Mouse (Mus musculus): ENCODE measurements around the gene Numbl. TPM values are rescaled to one million over a fixed set of nuclear protein-coding genes. Genes with fewer than 3 reads are reported as not detected.
A peak's percentile ranks its signal among the peaks of the same experiment; 100 is the strongest.

Gene Numbl
- polyA plus RNA-seq, 1 experiment, result 51.7 TPM

DNA sequence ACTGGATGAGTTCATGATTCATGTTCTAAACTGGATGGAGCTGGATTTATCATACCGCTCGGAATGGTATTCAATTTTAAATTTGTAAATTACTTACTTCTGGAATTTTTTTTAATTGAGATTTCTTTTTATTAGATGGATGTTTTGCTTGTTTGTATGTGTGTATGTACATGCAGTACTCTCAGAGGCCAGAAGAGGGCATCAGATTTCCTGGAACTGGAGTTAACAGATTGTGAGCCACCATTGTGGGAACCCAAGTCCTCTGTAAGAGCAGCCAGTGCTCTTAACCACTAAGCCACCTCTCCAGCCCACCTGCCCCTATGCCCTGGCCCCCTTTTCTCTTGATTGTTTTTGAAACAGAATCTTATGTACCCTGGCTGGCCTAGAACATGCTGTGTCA lies 9.1 kb upstream of the Numbl start:
- TF ChIP-seq POLR2A (IDR thresholded peaks at IDR 0.05; ENCODE audit: low read depth, low read length), result no peak
- TF ChIP-seq CTCF (IDR thresholded peaks at IDR 0.05; ENCODE audit: borderline replicate concordance, insufficient read depth, low read length), result no peak
- Histone ChIP-seq H3K4me3 (ENCODE audit: insufficient read depth, low read length) (no peak overlapping the region), H3K27ac (ENCODE audit: insufficient read depth, low read length) (no peak overlapping the region), H3K4me1 (ENCODE audit: control insufficient read depth, insufficient read depth, low read length) (no peaks in the 10 kb centered on the region)

GRCm38 (mm10) chr7:27249928-27250327 lies 8.3 kb upstream of the Numbl start:
- Histone ChIP-seq H3K27ac (ENCODE audit: insufficient read depth, low read length) (no peak overlapping the region), H3K4me3 (ENCODE audit: insufficient read depth, low read length) (no peak overlapping the region), H3K4me1 (ENCODE audit: control insufficient read depth, insufficient read depth, low read length) (no peaks in the 10 kb centered on the region)
- TF ChIP-seq CTCF (IDR thresholded peaks at IDR 0.05; ENCODE audit: borderline replicate concordance, insufficient read depth, low read length) (no peak), POLR2A (IDR thresholded peaks at IDR 0.05; ENCODE audit: low read depth, low read length) (no peak)

GRCm38 (mm10) chr7:27251946-27252345 lies 6.3 kb upstream of the Numbl start:
- H3K4me3 ChIP-seq (ENCODE audit: insufficient read depth, low read length), result no peak overlapping the region
- TF ChIP-seq CTCF (IDR thresholded peaks at IDR 0.05; ENCODE audit: borderline replicate concordance, insufficient read depth, low read length) (no peak), POLR2A (IDR thresholded peaks at IDR 0.05; ENCODE audit: low read depth, low read length) (no peak)
- no peak overlapping the region for H3K27ac ChIP-seq (ENCODE audit: insufficient read depth, low read length)
- H3K4me1 ChIP-seq (ENCODE audit: control insufficient read depth, insufficient read depth, low read length), result no peaks in the 10 kb centered on the region

DNA sequence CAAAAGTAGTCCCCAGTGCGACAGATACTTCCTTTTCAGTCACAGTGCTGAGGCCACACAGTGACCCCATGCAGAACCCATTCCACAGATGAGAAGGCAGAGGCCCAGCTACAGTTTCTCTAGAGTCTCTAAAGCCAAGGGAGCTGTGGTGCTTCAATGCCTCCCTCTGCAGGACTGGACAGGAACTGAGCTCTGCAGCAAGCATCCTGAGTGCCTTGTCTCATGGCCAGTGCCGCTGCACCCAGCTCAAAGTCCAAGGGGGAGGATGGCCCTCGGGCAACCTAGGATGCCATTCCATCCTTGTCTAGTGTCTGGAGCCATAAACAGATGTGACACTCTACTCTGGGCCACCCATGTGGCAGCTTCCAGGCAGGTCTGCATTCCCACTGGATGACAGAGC lies 2.5 kb upstream of the Numbl start:
- no peaks in the 10 kb centered on the region; the same call in 1 of the 2 replicates for H3K4me1 ChIP-seq (ENCODE audit: control insufficient read depth, insufficient read depth, low read length)
- no peak overlapping the region for H3K27ac ChIP-seq (ENCODE audit: insufficient read depth, low read length)
- TF ChIP-seq POLR2A (IDR thresholded peaks at IDR 0.05; ENCODE audit: low read depth, low read length), result no peak
- TF ChIP-seq CTCF (IDR thresholded peaks at IDR 0.05; ENCODE audit: borderline replicate concordance, insufficient read depth, low read length), result peak; percentile 66; the same call in 1 of the 2 replicates
- no peak overlapping the region for H3K4me3 ChIP-seq (ENCODE audit: insufficient read depth, low read length)

- TF ChIP-seq POLR2A (IDR thresholded peaks at IDR 0.05; ENCODE audit: low read depth, low read length), result peak; percentile 44
- no peak for TF ChIP-seq CTCF (IDR thresholded peaks at IDR 0.05; ENCODE audit: borderline replicate concordance, insufficient read depth, low read length)
- Histone ChIP-seq H3K27ac (ENCODE audit: insufficient read depth, low read length) (peak overlapping the region; percentile 76), H3K4me1 (ENCODE audit: control insufficient read depth, insufficient read depth, low read length) (peaks cover 2% of the 10 kb centered on the region), H3K4me3 (ENCODE audit: insufficient read depth, low read length) (no peak overlapping the region)
Observed at GRCm38 (mm10) chr7:27257046-27257851, 984 bp upstream of the Numbl start.

GRCm38 (mm10) chr7:27257852-27258204 lies 405 bp upstream of the Numbl start:
- H3K4me1 ChIP-seq (ENCODE audit: control insufficient read depth, insufficient read depth, low read length), result peaks cover 2% of the 10 kb centered on the region
- peak overlapping the region; percentile 76 for H3K27ac ChIP-seq (ENCODE audit: insufficient read depth, low read length)
- TF ChIP-seq CTCF (IDR thresholded peaks at IDR 0.05; ENCODE audit: borderline replicate concordance, insufficient read depth, low read length) (no peak), POLR2A (IDR thresholded peaks at IDR 0.05; ENCODE audit: low read depth, low read length) (no peak)
- H3K4me3 ChIP-seq (ENCODE audit: insufficient read depth, low read length), result peak overlapping the region; percentile 23

- Histone ChIP-seq H3K27ac (ENCODE audit: insufficient read depth, low read length) (peak overlapping the region; percentile 83), H3K4me1 (ENCODE audit: control insufficient read depth, insufficient read depth, low read length) (peaks cover 2% of the 10 kb centered on the region), H3K4me3 (ENCODE audit: insufficient read depth, low read length) (peak overlapping the region; percentile 89)
- TF ChIP-seq CTCF (IDR thresholded peaks at IDR 0.05; ENCODE audit: borderline replicate concordance, insufficient read depth, low read length) (no peak), POLR2A (IDR thresholded peaks at IDR 0.05; ENCODE audit: low read depth, low read length) (no peak; the same call in 1 of the 2 replicates)
Observed at GRCm38 (mm10) chr7:27259271-27259721, 1.1 kb downstream of the Numbl start.

DNA sequence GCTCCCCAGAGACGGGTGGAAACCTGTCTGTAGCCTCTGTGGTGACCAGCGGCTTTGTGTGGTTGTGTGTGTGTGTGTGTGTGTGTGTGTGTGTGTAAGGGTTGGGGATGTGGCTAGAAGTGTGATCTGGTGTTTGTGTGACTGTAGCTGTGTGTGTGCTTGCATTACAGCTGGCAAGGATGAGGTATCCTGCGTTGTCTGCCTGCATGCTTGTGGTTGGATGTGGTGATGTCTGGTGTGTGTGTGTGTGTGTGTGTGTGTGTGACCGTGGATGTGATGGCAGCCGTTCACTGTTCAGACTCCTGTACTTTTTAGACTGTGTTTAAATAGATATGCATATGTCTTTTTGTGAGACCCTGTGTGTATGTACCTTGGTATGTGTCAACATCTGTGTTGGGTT lies 1.5 kb downstream of the Numbl start:
- H3K4me3 ChIP-seq (ENCODE audit: insufficient read depth, low read length), result peak overlapping the region; percentile 89

DNA sequence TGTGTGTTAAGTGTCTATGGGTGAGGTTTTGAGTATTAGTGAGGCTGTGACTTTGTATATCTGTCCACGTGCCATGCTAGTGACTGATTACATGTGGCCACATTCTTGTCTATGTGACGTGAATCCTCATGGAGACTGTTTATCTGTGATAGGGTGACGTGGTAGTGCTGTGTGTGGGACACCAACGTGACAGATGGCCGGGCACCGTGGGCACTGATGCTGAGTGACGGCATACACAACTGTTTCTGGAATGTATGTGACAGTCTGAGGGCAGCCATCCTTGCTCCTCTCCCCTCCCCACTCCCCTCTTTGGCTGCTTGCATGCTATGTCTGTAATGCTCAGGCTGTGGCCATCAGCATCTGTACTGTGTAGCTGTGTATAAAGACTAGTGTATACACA lies 2.6 kb downstream of the Numbl start:
- Histone ChIP-seq H3K4me1 (ENCODE audit: control insufficient read depth, insufficient read depth, low read length) (peaks cover 2% of the 10 kb centered on the region), H3K27ac (ENCODE audit: insufficient read depth, low read length) (no peak overlapping the region), H3K4me3 (ENCODE audit: insufficient read depth, low read length) (no peak overlapping the region)
- no peak for TF ChIP-seq CTCF (IDR thresholded peaks at IDR 0.05; ENCODE audit: borderline replicate concordance, insufficient read depth, low read length)
- no peak for TF ChIP-seq POLR2A (IDR thresholded peaks at IDR 0.05; ENCODE audit: low read depth, low read length)

More for the DNA sequence above, 1.5 kb downstream of the Numbl start:
- TF ChIP-seq CTCF (IDR thresholded peaks at IDR 0.05; ENCODE audit: borderline replicate concordance, insufficient read depth, low read length) (no peak), POLR2A (IDR thresholded peaks at IDR 0.05; ENCODE audit: low read depth, low read length) (peak; percentile 64)
- peaks cover 2% of the 10 kb centered on the region for H3K4me1 ChIP-seq (ENCODE audit: control insufficient read depth, insufficient read depth, low read length)
- H3K27ac ChIP-seq (ENCODE audit: insufficient read depth, low read length), result peak overlapping the region; percentile 83

GRCm38 (mm10) chr7:27261888-27262287 lies 3.7 kb downstream of the Numbl start:
- no peak overlapping the region for H3K4me3 ChIP-seq (ENCODE audit: insufficient read depth, low read length)
- TF ChIP-seq POLR2A (IDR thresholded peaks at IDR 0.05; ENCODE audit: low read depth, low read length), result no peak
- TF ChIP-seq CTCF (IDR thresholded peaks at IDR 0.05; ENCODE audit: borderline replicate concordance, insufficient read depth, low read length), result no peak
- H3K4me1 ChIP-seq (ENCODE audit: control insufficient read depth, insufficient read depth, low read length), result peaks cover 5% of the 10 kb centered on the region
- no peak overlapping the region for H3K27ac ChIP-seq (ENCODE audit: insufficient read depth, low read length)

All from embryonic fibroblast, embryonic 13.5 days (primary cell).